ENCODE assay signal across 8 mouse cellular contexts in the genomic region with DNA sequence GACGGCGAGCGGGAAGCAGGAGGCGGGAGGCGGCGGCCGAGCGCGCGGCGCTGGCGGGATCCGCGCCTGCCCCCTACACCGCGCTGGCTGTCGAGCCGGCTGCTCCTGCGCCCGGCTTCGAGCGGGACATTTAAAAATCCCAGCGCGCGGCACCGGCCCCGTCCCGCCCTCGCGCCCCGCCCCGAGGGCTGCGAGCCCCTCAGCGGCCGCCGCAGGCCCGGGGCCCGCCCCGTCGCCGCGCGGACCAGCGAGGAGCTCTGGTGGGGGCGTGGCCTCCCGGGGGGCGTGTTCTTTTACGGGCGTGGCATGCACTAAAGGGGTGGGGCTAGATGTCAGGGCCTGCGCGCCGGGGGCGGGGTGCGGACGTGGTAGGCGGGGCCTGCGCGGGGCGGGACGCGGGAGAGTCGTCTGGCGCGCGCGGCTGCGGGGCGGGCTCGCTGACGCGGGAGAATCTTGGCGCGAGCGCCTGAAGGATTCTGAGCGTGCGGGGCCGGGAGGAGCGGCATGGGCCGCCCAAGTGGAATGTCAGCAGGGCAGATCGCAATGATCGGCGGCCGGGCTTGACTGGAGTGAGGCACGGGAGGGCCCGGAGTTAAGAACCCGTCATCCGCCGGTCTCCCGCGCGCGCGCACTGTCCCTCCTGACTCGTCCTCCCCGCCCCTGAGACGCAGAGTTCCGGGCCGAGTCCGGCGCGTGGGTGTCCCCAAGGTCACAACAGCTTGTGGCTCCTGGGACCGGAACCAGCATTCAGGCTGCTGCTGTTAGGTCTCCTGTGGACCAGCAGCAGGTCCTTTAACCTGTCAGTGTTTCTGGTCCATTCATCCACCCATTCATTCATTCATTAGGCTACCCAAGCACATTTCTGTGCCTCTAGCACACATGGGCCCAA. TPM values are rescaled to one million over a fixed set of nuclear protein-coding genes. Genes with fewer than 3 reads are reported as not detected.
DNase-seq lines count a peak whose midpoint lies in the region; ATAC-seq and TF ChIP-seq lines count a peak whose summit lies in the region.

Gene Ccne1, minus strand, starts transcription at position 164 of the 889 bp plus-strand sequence.

- WGBS in heart, embryonic 15.5 days = under 1% methylated on average over 100 of the region's 102 CpGs
- under 1% methylated on average over 95 of the region's 102 CpGs for WGBS in liver, embryonic 14.5 days (ENCODE audit: insufficient replicate concordance)
- WGBS in neural tube, embryonic 11.5 days = under 1% methylated on average over 60 of the region's 102 CpGs
- WGBS in stomach, postnatal 0 days = 1% methylated on average over 55 of the region's 102 CpGs

- peaks cover 4% of the 10 kb centered on the region for H3K36me3 ChIP-seq in heart, embryonic 15.5 days
- H3K36me3 ChIP-seq in liver, embryonic 14.5 days (replicated peaks; ENCODE audit: control insufficient read depth, insufficient read depth, low read depth) = peaks cover 21% of the 10 kb centered on the region
- peaks cover 3% of the 10 kb centered on the region; the same call in 1 of the 2 replicates for H3K36me3 ChIP-seq in neural tube, embryonic 11.5 days (ENCODE audit: control insufficient read depth, insufficient read depth, low read length)
- no peaks in the 10 kb centered on the region for H3K36me3 ChIP-seq in stomach, postnatal 0 days (ENCODE audit: control insufficient read depth, insufficient read depth, low read length)

- H3K4me1 ChIP-seq in brown adipose tissue, adult 24 weeks (ENCODE audit: control insufficient read depth, insufficient read depth, insufficient read length, low read length) = no peaks in the 10 kb centered on the region
- peaks cover 26% of the 10 kb centered on the region for H3K4me1 ChIP-seq in heart, embryonic 15.5 days (replicated peaks)
- H3K4me1 ChIP-seq in liver, embryonic 14.5 days (replicated peaks; ENCODE audit: control insufficient read depth in 2 of 2, insufficient read depth in 2 of 2, low read length in 1 of 2) = peaks cover 21 to 34% of the 10 kb centered on the region in 2 experiments
- H3K4me1 ChIP-seq in neural tube, embryonic 11.5 days (ENCODE audit: control insufficient read depth, insufficient read depth, low read length) = peaks cover 4% of the 10 kb centered on the region
- no peaks in the 10 kb centered on the region for H3K4me1 ChIP-seq in stomach, postnatal 0 days (replicated peaks; ENCODE audit: control insufficient read depth, insufficient read depth)

- H3K4me3 ChIP-seq in brown adipose tissue, adult 24 weeks (ENCODE audit: insufficient read depth, low read depth, low read length) = peak within 1 kb of the TSS; percentile 81
- peak within 1 kb of the TSS; percentile 75 for H3K4me3 ChIP-seq in heart, embryonic 15.5 days
- peak within 1 kb of the TSS; percentile 73 to 83 for H3K4me3 ChIP-seq in liver, embryonic 14.5 days (ENCODE audit: insufficient read depth in 1 of 2, low read depth in 2 of 2, low read length in 2 of 2)
- H3K4me3 ChIP-seq in neural tube, embryonic 11.5 days (ENCODE audit: low read depth, low read length) = peak within 1 kb of the TSS; percentile 76
- peak within 1 kb of the TSS; percentile 77 for H3K4me3 ChIP-seq in stomach, postnatal 0 days (ENCODE audit: low read depth, low read length)

- H3K4me2 ChIP-seq in heart, embryonic 15.5 days = peak within 1 kb of the TSS; percentile 95
- peak within 1 kb of the TSS; percentile 84 for H3K4me2 ChIP-seq in liver, embryonic 14.5 days (ENCODE audit: low read depth)
- H3K4me2 ChIP-seq in neural tube, embryonic 11.5 days (ENCODE audit: low read depth) = peak within 1 kb of the TSS; percentile 90
- H3K4me2 ChIP-seq in stomach, postnatal 0 days (replicated peaks; ENCODE audit: low read depth) = peak within 1 kb of the TSS; percentile 100

- TF ChIP-seq EP300 in liver, embryonic 14.5 days (IDR thresholded peaks at IDR 0.05; ENCODE audit: low read depth) = no peak
- TF ChIP-seq EP300 in stomach, postnatal 0 days (optimal IDR thresholded peaks at IDR 0.05) = no peak

- no peaks in the 10 kb centered on the region for H3K9me3 ChIP-seq in heart, embryonic 15.5 days (replicated peaks)
- no peaks in the 10 kb centered on the region for H3K9me3 ChIP-seq in liver, embryonic 14.5 days (ENCODE audit: control insufficient read depth, low read length)
- H3K9me3 ChIP-seq in neural tube, embryonic 11.5 days (ENCODE audit: control insufficient read depth, low read length) = no peaks in the 10 kb centered on the region
- no peaks in the 10 kb centered on the region for H3K9me3 ChIP-seq in stomach, postnatal 0 days (ENCODE audit: control insufficient read depth, low read length)

- H3K27ac ChIP-seq in brown adipose tissue, adult 24 weeks (replicated peaks; ENCODE audit: low read depth, low read length) = no peak within 1 kb of the TSS
- H3K27ac ChIP-seq in heart, embryonic 15.5 days = peak within 1 kb of the TSS; percentile 63
- H3K27ac ChIP-seq in liver, embryonic 14.5 days = peak within 1 kb of the TSS; percentile 90
- H3K27ac ChIP-seq in neural tube, embryonic 11.5 days (ENCODE audit: low read depth, low read length) = peak within 1 kb of the TSS; percentile 49
- peak within 1 kb of the TSS; percentile 71; the same call in 1 of the 2 replicates for H3K27ac ChIP-seq in stomach, postnatal 0 days (replicated peaks)

- DNase-seq in CD4-positive, CD25-positive, alpha-beta regulatory T cell, adult 2 months (ENCODE audit: low read depth, low spot score) = peak; percentile 99
- peak; percentile 78 for DNase-seq in fibroblast of lung, adult 2 months (ENCODE audit: low read depth)
- peak; percentile 98 to 100 for DNase-seq in kidney, postnatal 25 days
- peak; percentile 87 to 91 (median 90) for DNase-seq in liver, embryonic 14.5 days (ENCODE audit: low read depth in 3 of 3, low spot score in 3 of 3)
- DNase-seq in neural tube, embryonic 11.5 days (ENCODE audit: low spot score) = peak; percentile 99
- peak; percentile 99 for DNase-seq in stomach, postnatal 0 days (ENCODE audit: low spot score)

- no peak for TF ChIP-seq CTCF in liver, embryonic 14.5 days (IDR thresholded peaks at IDR 0.05; ENCODE audit: low read depth)
- TF ChIP-seq CTCF in stomach, postnatal 0 days (IDR thresholded peaks at IDR 0.05; ENCODE audit: low read depth) = no peak

- peak within 1 kb of the TSS; percentile 73 for H3K9ac ChIP-seq in heart, embryonic 15.5 days
- H3K9ac ChIP-seq in liver, embryonic 14.5 days (replicated peaks) = peak within 1 kb of the TSS; percentile 95
- H3K9ac ChIP-seq in neural tube, embryonic 11.5 days (ENCODE audit: low read length) = peak within 1 kb of the TSS; percentile 86
- peak within 1 kb of the TSS; percentile 70 for H3K9ac ChIP-seq in stomach, postnatal 0 days (ENCODE audit: low read length)

- peak; percentile 94 for ATAC-seq in heart, embryonic 15.5 days (replicated peaks; ENCODE audit: insufficient number of reproducible peaks, insufficient read depth, low FRiP score, low read depth)
- ATAC-seq in liver, embryonic 14.5 days (ENCODE audit: insufficient read depth) = peak; percentile 87
- peak; percentile 89 for ATAC-seq in neural tube, embryonic 11.5 days (ENCODE audit: insufficient read depth, low FRiP score, low TSS enrichment)
- ATAC-seq in stomach, postnatal 0 days (ENCODE audit: low FRiP score, low TSS enrichment) = peak; percentile 95

- no peaks in the 10 kb centered on the region for H3K27me3 ChIP-seq in heart, embryonic 15.5 days
- H3K27me3 ChIP-seq in liver, embryonic 14.5 days (ENCODE audit: control insufficient read depth, insufficient read depth, low read length) = no peaks in the 10 kb centered on the region
- no peaks in the 10 kb centered on the region for H3K27me3 ChIP-seq in neural tube, embryonic 11.5 days (ENCODE audit: control insufficient read depth, insufficient read depth, low read length)
- no peaks in the 10 kb centered on the region for H3K27me3 ChIP-seq in stomach, postnatal 0 days (ENCODE audit: control insufficient read depth, insufficient read depth, low read length)

RNA-seq across cellular contexts. Expression of gene Ccne1, which starts in this region (rescaled TPM):
- 1.3 and 3.4 TPM in 2 replicates for polyA plus RNA-seq in brown adipose tissue, adult 24 weeks (2012; ENCODE audit: insufficient read depth, insufficient read length, missing spikeins)
- 23.5 and 29.0 TPM in 2 replicates for polyA plus RNA-seq in heart, embryonic 15.5 days (2015; fragmentation: Nextera tagmentation; extraction: Ambion mirVana)
- polyA plus RNA-seq in liver, embryonic 14.5 days (2012; rRNA removed) = 51.2 and 71.1 TPM in 2 replicates
- polyA plus RNA-seq in liver, embryonic 14.5 days (2014; fragmentation: Nextera tagmentation; extraction: Ambion mirVana) = 87.8 and 94.9 TPM in 2 replicates
- polyA plus RNA-seq in neural tube, embryonic 11.5 days (2014; fragmentation: Nextera tagmentation; extraction: Ambion mirVana) = 83.9 and 84.0 TPM in 2 replicates
- polyA plus RNA-seq in stomach, postnatal 0 days (2015; fragmentation: Nextera tagmentation; extraction: Ambion mirVana) = 14.2 and 15.3 TPM in 2 replicates
